Mouse (Mus musculus) E14TG2a.4 (cell line): ENCODE measurements around the gene Lgi4.

ENCODE experiments used
- H3K27me3 ChIP-seq: 2 replicates; pipeline ENCODE4 v1.6.1; 2014; ENCODE audit warnings: low read length, control low read depth; ENCODE audit not compliant: insufficient read depth
- H3K36me3 ChIP-seq: 2 replicates; pipeline ENCODE4 v1.6.1; 2014; ENCODE audit warnings: low read length, control low read depth; ENCODE audit not compliant: insufficient read depth
- H3K4me1 ChIP-seq: replicated peaks from 2 replicates; pipeline ENCODE4 v1.6.1; 2014; ENCODE audit warnings: low read depth, low read length, control low read depth
- H3K4me3 ChIP-seq: replicated peaks from 2 replicates; pipeline ENCODE4 v1.5.1; 2014; ENCODE audit warnings: mild to moderate bottlenecking, low read length
- H3K9me3 ChIP-seq: 2 replicates; pipeline ENCODE4 v1.6.1; 2014; ENCODE audit warnings: low read length, control low read depth
- CTCF ChIP-seq: conservative IDR thresholded peaks from 2 replicates; pipeline ENCODE4 v1.5.1; 2014; ENCODE audit warnings: low read length
- NANOG ChIP-seq: IDR thresholded peaks from 2 replicates; pipeline ENCODE4 v1.6.1; 2014; ENCODE audit warnings: borderline replicate concordance, low read length, mixed read lengths
- POU5F1 ChIP-seq: IDR thresholded peaks from 2 replicates; pipeline ENCODE4 v1.6.1; 2014; ENCODE audit warnings: low read length, borderline replicate concordance

Gene Lgi4

GRCm38 (mm10) chr7:31084140-31084539 lies 25.0 kb downstream of the Lgi4 start:
- Histone ChIP-seq H3K9me3 (0 out of 2 replicates have a peak, but pooled peaks cover 3% of the 10 kb centered on the region), H3K4me3 (no peak overlapping the region), H3K4me1 (peaks cover 47% of the 10 kb centered on the region), H3K27me3 (0 out of 2 replicates have a peak, but pooled peaks cover 4% of the 10 kb centered on the region), H3K36me3 (no peaks in the 10 kb centered on the region)
- TF ChIP-seq NANOG (no peak), CTCF (no peak)

DNA sequence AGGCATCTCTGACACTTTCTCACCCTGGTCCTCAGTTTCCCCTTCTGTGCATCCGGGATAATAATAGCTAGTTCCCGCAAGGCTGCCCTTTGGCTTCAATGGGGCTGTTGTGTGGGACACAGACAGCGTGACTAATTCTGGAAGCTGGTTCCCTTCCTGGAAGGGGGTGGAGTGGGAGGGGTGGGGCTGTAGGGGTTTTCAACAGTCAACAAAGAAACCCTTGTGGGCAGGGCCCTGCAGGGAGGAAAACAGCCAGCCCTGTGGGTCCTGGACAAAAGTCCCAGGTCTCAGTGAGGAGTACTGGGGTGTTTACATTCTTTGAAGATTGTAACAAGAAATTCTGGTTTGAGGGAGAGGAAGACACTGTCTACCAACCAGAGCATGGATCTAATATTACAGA lies 26.0 kb downstream of the Lgi4 start:
- TF ChIP-seq POU5F1 (no peak), CTCF (no peak), NANOG (no peak)
- H3K27me3 ChIP-seq, result 0 out of 2 replicates have a peak, but pooled peaks cover 4% of the 10 kb centered on the region
- H3K4me3 ChIP-seq, result 0 out of 2 replicates have a peak overlapping the region, but pooled peaks have one; percentile 17
- 0 out of 2 replicates have a peak, but pooled peaks cover 3% of the 10 kb centered on the region for H3K9me3 ChIP-seq
- H3K4me1 ChIP-seq, result peaks cover 47% of the 10 kb centered on the region
- no peaks in the 10 kb centered on the region for H3K36me3 ChIP-seq

DNA sequence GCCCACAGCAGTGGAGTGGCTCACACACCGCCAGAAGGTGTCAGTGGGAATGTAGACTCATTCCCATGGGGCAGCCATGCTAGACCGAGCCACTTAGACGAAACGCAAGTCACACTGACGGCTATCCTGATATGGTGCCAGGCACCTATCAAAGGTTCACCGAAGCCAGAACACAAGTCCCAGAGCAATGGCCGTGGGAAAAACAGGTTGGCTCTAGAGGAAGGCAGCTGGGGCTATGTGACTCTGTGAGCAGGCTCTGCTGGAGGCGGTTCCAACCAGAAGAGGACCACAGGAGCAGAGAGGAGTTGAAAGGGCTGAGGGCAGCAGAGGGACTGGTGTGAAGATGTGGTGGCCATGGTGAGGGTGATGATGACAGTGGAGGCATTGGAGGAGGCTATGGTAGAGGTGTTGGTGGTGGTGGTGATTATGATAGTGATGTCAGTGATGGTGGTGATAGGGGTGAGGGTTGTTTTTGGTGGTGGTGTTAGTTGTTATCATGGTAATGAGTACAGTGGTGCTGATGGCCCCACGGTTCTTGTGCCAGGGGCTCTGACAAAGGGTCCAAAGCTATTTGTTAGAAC lies 27.1 kb downstream of the Lgi4 start:
- H3K36me3 ChIP-seq, result no peaks in the 10 kb centered on the region
- H3K9me3 ChIP-seq, result no peaks in the 10 kb centered on the region
- H3K4me3 ChIP-seq, result no peak overlapping the region
- H3K4me1 ChIP-seq, result peaks cover 47% of the 10 kb centered on the region
- TF ChIP-seq CTCF, result no peak
- no peak for TF ChIP-seq POU5F1
- TF ChIP-seq NANOG, result no peak
- H3K27me3 ChIP-seq, result no peaks in the 10 kb centered on the region

DNA sequence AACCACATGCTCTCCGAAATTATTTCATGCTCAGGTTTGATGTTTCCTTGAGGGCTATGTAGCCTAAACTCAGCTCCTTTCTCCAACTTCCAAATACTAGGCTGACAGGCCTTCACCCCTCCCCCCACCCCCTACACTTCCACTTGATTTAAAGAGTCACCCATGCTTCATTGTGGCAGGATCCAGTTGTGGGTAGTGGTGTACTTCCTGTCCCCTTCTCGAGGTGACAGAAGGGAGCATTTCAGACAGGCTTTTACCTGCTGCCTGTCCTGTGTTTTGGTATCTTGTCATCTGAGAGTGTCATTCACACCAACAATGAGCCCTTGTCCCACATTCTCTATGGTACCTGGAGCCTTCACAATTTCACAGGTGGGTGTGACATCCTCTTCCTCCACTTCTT lies 28.1 kb downstream of the Lgi4 start:
- peaks cover 47% of the 10 kb centered on the region for H3K4me1 ChIP-seq
- H3K36me3 ChIP-seq, result no peaks in the 10 kb centered on the region
- no peaks in the 10 kb centered on the region for H3K27me3 ChIP-seq
- no peak for TF ChIP-seq CTCF
- TF ChIP-seq POU5F1, result no peak
- no peak for TF ChIP-seq NANOG
- H3K4me3 ChIP-seq, result no peak overlapping the region
- no peaks in the 10 kb centered on the region for H3K9me3 ChIP-seq

GRCm38 (mm10) chr7:31088206-31088605 lies 29.1 kb downstream of the Lgi4 start:
- Histone ChIP-seq H3K9me3 (no peaks in the 10 kb centered on the region), H3K27me3 (peaks cover 6% of the 10 kb centered on the region; the same call in 1 of the 2 replicates), H3K4me3 (no peak overlapping the region), H3K36me3 (no peaks in the 10 kb centered on the region), H3K4me1 (peaks cover 41% of the 10 kb centered on the region)
- no peak for TF ChIP-seq NANOG
- TF ChIP-seq POU5F1, result no peak
- TF ChIP-seq CTCF, result no peak

- Histone ChIP-seq H3K27me3 (peaks cover 6% of the 10 kb centered on the region; the same call in 1 of the 2 replicates), H3K36me3 (no peaks in the 10 kb centered on the region), H3K4me1 (peaks cover 26% of the 10 kb centered on the region), H3K9me3 (no peaks in the 10 kb centered on the region), H3K4me3 (no peak overlapping the region)
- TF ChIP-seq CTCF (no peak), POU5F1 (no peak)
Observed at GRCm38 (mm10) chr7:31089721-31090120, 30.6 kb downstream of the Lgi4 start.

DNA sequence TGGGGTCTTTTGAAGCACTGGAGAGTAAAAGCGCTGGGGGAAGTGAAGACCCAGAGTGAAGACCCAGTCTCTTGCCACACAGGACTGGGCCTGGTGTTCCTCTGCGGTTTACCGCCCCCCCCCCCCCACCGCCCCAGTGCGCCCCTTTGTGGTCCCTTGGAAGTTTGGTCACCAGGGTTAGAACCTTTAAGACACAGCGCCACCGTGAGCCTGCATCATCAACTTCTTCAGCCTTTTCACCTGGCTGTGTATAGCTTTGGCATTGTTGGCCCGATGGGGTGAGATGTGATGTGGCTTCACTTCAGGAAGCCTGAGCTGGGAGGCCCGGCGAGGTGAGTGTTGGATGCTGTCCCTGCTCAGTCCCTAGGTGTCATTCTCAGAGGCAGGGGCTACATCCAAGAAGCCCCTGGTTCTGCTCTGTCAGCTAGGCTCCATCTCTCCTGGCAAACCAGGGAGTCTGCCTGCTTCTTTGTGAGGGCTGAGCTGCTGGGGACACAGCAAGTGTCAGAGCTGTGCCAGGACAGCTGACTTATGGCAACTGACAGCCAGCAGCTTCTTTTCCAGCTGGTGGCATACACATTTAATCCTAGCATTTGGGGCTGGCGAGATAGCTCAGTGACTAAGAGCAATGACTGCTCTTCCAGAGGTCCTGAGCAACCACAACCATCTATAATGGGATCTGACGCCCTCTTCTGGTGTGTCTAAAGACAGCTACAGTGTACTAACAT lies 35.8 kb downstream of the Lgi4 start:
- H3K36me3 ChIP-seq, result no peaks in the 10 kb centered on the region
- H3K9me3 ChIP-seq, result 0 out of 2 replicates have a peak, but pooled peaks cover 4% of the 10 kb centered on the region
- no peak for TF ChIP-seq NANOG
- TF ChIP-seq POU5F1, result no peak
- TF ChIP-seq CTCF, result no peak
- peaks cover 10% of the 10 kb centered on the region; the same call in 1 of the 2 replicates for H3K27me3 ChIP-seq
- H3K4me1 ChIP-seq, result peaks cover 19% of the 10 kb centered on the region
- H3K4me3 ChIP-seq, result no peak overlapping the region

DNA sequence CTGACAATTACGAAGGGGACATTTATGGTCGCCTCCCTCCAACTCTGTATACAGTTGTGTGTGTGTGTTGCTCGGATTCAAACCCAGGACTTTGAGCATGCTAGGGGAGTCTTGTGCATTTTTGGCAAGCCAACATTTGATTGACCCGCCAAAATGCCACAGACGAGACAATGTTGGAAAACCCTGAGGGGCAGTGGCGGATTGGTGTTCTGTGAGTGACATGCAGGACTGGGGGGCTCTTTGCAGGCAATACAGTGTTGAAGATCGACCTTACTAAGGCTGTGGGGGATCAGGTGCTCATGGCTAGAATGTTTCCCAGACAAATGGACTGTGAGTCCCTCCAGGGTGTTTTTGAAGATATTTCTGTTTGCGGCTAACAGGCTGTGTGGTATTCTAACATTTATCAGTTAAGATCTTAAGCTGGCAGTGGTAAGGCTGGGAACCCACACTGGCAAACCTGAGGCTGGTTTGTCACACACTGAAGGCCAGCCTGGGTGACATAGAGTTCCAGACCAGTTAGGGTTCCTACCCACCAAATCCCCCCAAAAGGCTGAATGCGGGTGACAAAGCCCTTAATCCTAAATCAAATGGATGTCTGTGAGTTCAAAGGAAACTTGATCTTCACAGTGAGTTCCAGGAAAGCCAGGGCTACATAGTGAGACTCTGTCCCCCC lies 37.9 kb downstream of the Lgi4 start:
- H3K9me3 ChIP-seq, result 0 out of 2 replicates have a peak, but pooled peaks cover 4% of the 10 kb centered on the region
- peaks cover 15% of the 10 kb centered on the region for H3K27me3 ChIP-seq
- H3K4me1 ChIP-seq, result peaks cover 19% of the 10 kb centered on the region
- no peak overlapping the region for H3K4me3 ChIP-seq
- TF ChIP-seq NANOG (no peak), CTCF (no peak), POU5F1 (no peak)
- no peaks in the 10 kb centered on the region for H3K36me3 ChIP-seq
